Mouse (Mus musculus): ENCODE results near the gene Vmn1r37.
"Not testable (repeated sequence)": the region's sequence is repeated elsewhere in the genome, so short reads cannot be mapped to it uniquely, and the experiment has no call there.

The Vmn1r37 gene

GRCm38 (mm10) chr6:66729082-66729481 is at the start of gene Vmn1r37:
Vmn1r37 (plus strand) TSS chr6:66729382.
- in situ Hi-C loops (cut with MboI; ENCODE audit: unreplicated experiment in 2 of 2), result not testable (repeated sequence)

GRCm38 (mm10) chr6:66685806-66686205 is 43.4 kb upstream of the Vmn1r37 start, which contains the start of gene Vmn1r35:
Vmn1r35 (minus strand) TSS chr6:66685906.
- in situ Hi-C loops (cut with MboI; ENCODE audit: unreplicated experiment in 2 of 2), result no loop called here

- in situ Hi-C loops (cut with MboI; ENCODE audit: unreplicated experiment in 2 of 2), result no loop called here
These were observed 20.3 kb upstream of the Vmn1r37 start for GRCm38 (mm10) chr6:66708901-66709300.

- in situ Hi-C loops (cut with MboI; ENCODE audit: unreplicated experiment in 2 of 2), result no loop called here
These were observed 15.3 kb upstream of the Vmn1r37 start for GRCm38 (mm10) chr6:66713854-66714253.

GRCm38 (mm10) chr6:66719068-66719467 is 10.1 kb upstream of the Vmn1r37 start, which contains the start of gene Vmn1r36:
Vmn1r36 (minus strand) TSS chr6:66719168.
- in situ Hi-C loops (cut with MboI; ENCODE audit: unreplicated experiment in 2 of 2), result not testable (repeated sequence)

- in situ Hi-C loops (cut with MboI; ENCODE audit: unreplicated experiment in 2 of 2), result not testable (repeated sequence)
These were observed 53.3 kb downstream of the Vmn1r37 start, which contains the start of gene Vmn1r38 for GRCm38 (mm10) chr6:66782527-66782926. Vmn1r38 (minus strand) TSS chr6:66782627.

Measured in v-Abl transformed pro-B cells (cell line).